Mouse (Mus musculus): ENCODE results near the gene C2cd4a.

DNA sequence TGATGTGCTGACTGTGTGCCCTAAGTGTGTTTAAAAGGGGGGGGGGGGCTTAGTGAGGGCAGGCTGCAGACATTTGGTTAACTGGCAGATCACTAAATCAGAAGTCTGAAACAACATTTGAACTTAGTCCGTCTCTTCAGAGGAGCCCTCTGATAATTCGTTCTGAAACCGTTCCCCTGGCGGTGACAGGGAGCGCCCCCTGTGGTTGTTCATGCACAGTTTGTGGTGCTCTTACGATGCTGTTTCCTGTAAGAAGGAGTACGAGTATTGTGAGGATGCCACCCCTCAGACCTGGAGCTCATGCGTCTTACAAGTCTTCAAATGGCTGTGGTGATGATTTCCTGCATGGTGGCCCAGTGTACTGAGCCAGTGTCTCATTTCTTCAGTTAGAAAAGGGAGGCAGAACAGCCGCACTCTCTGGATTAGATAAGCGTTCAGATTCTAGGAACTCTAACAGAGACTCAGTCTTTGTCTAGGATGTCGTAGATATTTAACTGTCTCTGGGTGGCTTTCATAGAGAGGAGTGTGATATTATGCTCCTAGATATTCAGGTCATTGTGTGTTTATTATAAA is 46.2 kb upstream of the C2cd4a start:
- TF ChIP-seq CTCF (IDR thresholded peaks at IDR 0.05; ENCODE audit: low read depth), result peak; percentile 65
- TF ChIP-seq EP300 (IDR thresholded peaks at IDR 0.05; ENCODE audit: low read depth), result peak; percentile 78

Measured in liver, embryonic 14.5 days (tissue).